Mouse (Mus musculus): ENCODE data around the gene Cdnf.

DNA sequence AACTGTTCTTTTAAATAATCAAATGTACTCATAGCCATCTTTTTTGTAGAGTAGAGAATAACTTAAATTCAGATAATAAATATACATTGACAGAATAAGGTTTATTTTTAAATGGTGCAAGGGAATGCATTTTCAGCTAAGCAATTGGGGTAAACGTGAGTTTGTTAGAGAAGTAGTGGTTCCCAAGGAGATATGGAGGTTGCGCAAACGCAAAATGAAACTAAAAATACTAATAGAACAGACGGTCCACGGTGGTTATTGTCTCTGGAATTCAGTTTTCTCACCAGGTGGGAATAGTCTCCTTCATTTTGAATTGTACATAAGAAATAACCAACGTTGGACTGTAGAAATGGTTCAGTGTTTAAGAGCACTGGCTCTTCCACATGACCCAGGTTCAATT lies 13.5 kb downstream of the Cdnf start:
- TF ChIP-seq CTCF (IDR thresholded peaks at IDR 0.05; ENCODE audit: extremely low read depth, insufficient read length, insufficient replicate concordance, low read depth, low read length) (no peak), POLR2A (IDR thresholded peaks at IDR 0.05; ENCODE audit: low read depth, low read length) (no peak)

Measured in small intestine, adult 2 months (tissue).